ENCODE assay signal across 19 mouse cellular contexts in genomic region chr5:5540385-5540784, GRCm38 (mm10). TPM values are rescaled to one million over a fixed set of nuclear protein-coding genes. Genes with fewer than 3 reads are reported as not detected.
"Had no signal": no experiment of that assay in that cellular context is flagged by ENCODE, and none has a peak within 500 bp of the region (broad histone marks: within the 10 kb centered on the region; RNA-seq: fewer than 3 reads in every experiment).

No protein-coding gene starts in this region.

- H3K27ac ChIP-seq: kidney, postnatal 0 days; layer of hippocampus, adult 2 months; limb, embryonic 12.5 days; liver, embryonic 15.5 days; midbrain, embryonic 15.5 days; neural tube, embryonic 13.5 days; stomach, postnatal 0 days had no signal

- ATAC-seq: lung, postnatal 0 days; midbrain, embryonic 15.5 days had no signal

- H3K9me3 ChIP-seq: limb, embryonic 12.5 days; liver, embryonic 15.5 days; midbrain, embryonic 15.5 days; neural tube, embryonic 13.5 days had no signal

- H3K4me3 ChIP-seq: layer of hippocampus, adult 2 months; limb, embryonic 12.5 days; liver, embryonic 15.5 days; midbrain, embryonic 15.5 days; neural tube, embryonic 13.5 days had no signal

- H3K27me3 ChIP-seq: limb, embryonic 12.5 days; liver, embryonic 15.5 days; midbrain, embryonic 15.5 days; neural tube, embryonic 13.5 days had no signal

- H3K4me1 ChIP-seq: limb, embryonic 12.5 days; liver, embryonic 15.5 days; midbrain, embryonic 15.5 days; neural tube, embryonic 13.5 days had no signal

- H3K9ac ChIP-seq: limb, embryonic 12.5 days; liver, embryonic 15.5 days; midbrain, embryonic 15.5 days; neural tube, embryonic 13.5 days had no signal

- H3K4me2 ChIP-seq: limb, embryonic 12.5 days; liver, embryonic 15.5 days; midbrain, embryonic 15.5 days; neural tube, embryonic 13.5 days had no signal

- DNase-seq: kidney, adult 11 months; kidney, adult 9 months; kidney, postnatal 4 days; lung, adult 2 months; lung, postnatal 36 days; right cerebral cortex, adult 18-20 months; right cerebral cortex, postnatal 25 days; thymus, adult 18-20 months; thymus, postnatal 25 days had no signal

RNA-seq across cellular contexts. Expression of gene Gm8773, which starts 33.2 kb away (rescaled TPM):
- polyA plus RNA-seq: liver, adult 2 months; small intestine, adult 2 months had no signal
